Comparison of ENCODE assay signal across 9 mouse cellular contexts in the genomic region with DNA sequence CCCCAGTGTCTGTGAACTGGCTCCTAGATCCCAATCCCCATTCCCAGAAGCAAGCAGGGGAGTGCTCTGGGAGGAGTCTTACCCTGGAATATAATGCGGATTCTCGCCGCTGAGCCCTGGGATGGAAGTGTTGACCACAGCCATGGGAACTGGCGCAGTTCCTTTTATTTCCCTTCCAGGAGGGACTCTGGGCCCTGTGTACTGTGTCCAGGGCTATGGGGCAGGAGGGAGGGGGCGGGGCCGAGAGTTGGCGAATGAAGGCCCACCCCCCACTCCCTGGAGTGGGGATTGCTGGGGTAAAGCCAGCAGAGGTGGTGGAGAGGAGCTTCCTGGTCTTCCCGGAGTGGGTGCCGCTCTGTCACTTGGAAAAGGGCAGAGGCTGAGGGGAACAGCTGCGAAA. TPM values are rescaled to one million over a fixed set of nuclear protein-coding genes. Genes with fewer than 3 reads are reported as not detected.
DNase-seq lines count a peak whose midpoint lies in the region; ATAC-seq lines count a peak whose summit lies in the region.
"Had no signal": no experiment of that assay in that cellular context is flagged by ENCODE, and none has a peak within 500 bp of the region (broad histone marks: within the 10 kb centered on the region; RNA-seq: fewer than 3 reads in every experiment).

A gene (minus strand): TSS at position 189 of the 400 bp plus-strand sequence.

- ATAC-seq in kidney, embryonic 14.5 days (ENCODE audit: low FRiP score, low TSS enrichment) = peak; percentile 17; the same call in 1 of the 2 replicates
- no peak for ATAC-seq in forebrain, embryonic 12.5 days (ENCODE audit: low FRiP score)
- no peak for ATAC-seq in neural tube, embryonic 11.5 days (ENCODE audit: insufficient read depth, low FRiP score, low TSS enrichment)

- H3K36me3 ChIP-seq in kidney, embryonic 14.5 days (ENCODE audit: control insufficient read depth, insufficient read depth, low read length) = peaks cover 26% of the 10 kb centered on the region
- H3K36me3 ChIP-seq in forebrain, embryonic 12.5 days (replicated peaks) = peaks cover 29% of the 10 kb centered on the region
- peaks cover 6% of the 10 kb centered on the region for H3K36me3 ChIP-seq in neural tube, embryonic 11.5 days (ENCODE audit: control insufficient read depth, insufficient read depth, low read length)
- H3K36me3 ChIP-seq: G1E had no signal

- H3K4me1 ChIP-seq in kidney, embryonic 14.5 days (ENCODE audit: control insufficient read depth, insufficient read depth, low read length) = peaks cover 16% of the 10 kb centered on the region; the same call in 1 of the 2 replicates
- H3K4me1 ChIP-seq in forebrain, embryonic 12.5 days = peaks cover 40% of the 10 kb centered on the region
- peaks cover 15% of the 10 kb centered on the region; the same call in 1 of the 2 replicates for H3K4me1 ChIP-seq in neural tube, embryonic 11.5 days (ENCODE audit: control insufficient read depth, insufficient read depth, low read length)

- 3% methylated on average over 10 of the region's 10 CpGs for WGBS in kidney, embryonic 14.5 days
- WGBS in forebrain, embryonic 12.5 days = 6% methylated on average over 10 of the region's 10 CpGs
- 4% methylated on average over 10 of the region's 10 CpGs for WGBS in neural tube, embryonic 11.5 days

- no peaks in the 10 kb centered on the region for H3K9me3 ChIP-seq in kidney, embryonic 14.5 days (ENCODE audit: control insufficient read depth, low read length)
- H3K9me3 ChIP-seq in forebrain, embryonic 12.5 days = no peaks in the 10 kb centered on the region
- H3K9me3 ChIP-seq in neural tube, embryonic 11.5 days (ENCODE audit: control insufficient read depth, low read length) = no peaks in the 10 kb centered on the region
- H3K9me3 ChIP-seq: G1E had no signal

- H3K4me3 ChIP-seq in kidney, embryonic 14.5 days (ENCODE audit: low read length) = no peak within 1 kb of the TSS
- H3K4me3 ChIP-seq in forebrain, embryonic 12.5 days (replicated peaks) = no peak within 1 kb of the TSS
- H3K4me3 ChIP-seq in neural tube, embryonic 11.5 days (ENCODE audit: low read depth, low read length) = no peak within 1 kb of the TSS

- H3K27me3 ChIP-seq in kidney, embryonic 14.5 days (ENCODE audit: control insufficient read depth, insufficient read depth, low read length) = peaks cover 38% of the 10 kb centered on the region
- peaks cover 62% of the 10 kb centered on the region for H3K27me3 ChIP-seq in forebrain, embryonic 12.5 days
- peaks cover 41% of the 10 kb centered on the region for H3K27me3 ChIP-seq in neural tube, embryonic 11.5 days (ENCODE audit: control insufficient read depth, insufficient read depth, low read length)

- H3K27ac ChIP-seq in kidney, embryonic 14.5 days (ENCODE audit: low read depth, low read length) = no peak within 1 kb of the TSS
- H3K27ac ChIP-seq in forebrain, embryonic 12.5 days = no peak within 1 kb of the TSS
- no peak within 1 kb of the TSS for H3K27ac ChIP-seq in neural tube, embryonic 11.5 days (ENCODE audit: low read depth, low read length)

- no peak for DNase-seq in kidney, adult 9 months
- peak; percentile 32 to 71 for DNase-seq in kidney, postnatal 25 days
- DNase-seq in neural tube, embryonic 11.5 days (ENCODE audit: low spot score) = no peak
- no peak for DNase-seq in testis, postnatal 14 days (ENCODE audit: low spot score)
- DNase-seq in thymus, postnatal 14 days = no peak
- no peak for DNase-seq in frontal cortex, postnatal 25 days (ENCODE audit: low spot score in 2 of 2)

- peak within 1 kb of the TSS; percentile 15; the same call in 1 of the 2 replicates for H3K4me2 ChIP-seq in kidney, embryonic 14.5 days (replicated peaks; ENCODE audit: low read depth, low read length)
- no peak within 1 kb of the TSS; the same call in 1 of the 2 replicates for H3K4me2 ChIP-seq in forebrain, embryonic 12.5 days
- no peak within 1 kb of the TSS for H3K4me2 ChIP-seq in neural tube, embryonic 11.5 days (ENCODE audit: low read depth)

- no peak within 1 kb of the TSS for H3K9ac ChIP-seq in kidney, embryonic 14.5 days (ENCODE audit: low read depth, low read length)
- peak within 1 kb of the TSS; percentile 36; the same call in 1 of the 2 replicates for H3K9ac ChIP-seq in forebrain, embryonic 12.5 days
- peak within 1 kb of the TSS; percentile 24 for H3K9ac ChIP-seq in neural tube, embryonic 11.5 days (ENCODE audit: low read length)

RNA-seq across cellular contexts. Expression of the gene that starts here (rescaled TPM):
- polyA plus RNA-seq in kidney, embryonic 14.5 days (2014; fragmentation: Nextera tagmentation; extraction: Ambion mirVana) = 0.24 and 0.38 TPM in 2 replicates
- 0.23 TPM in 1 of 2 replicates, not detected in the other for polyA plus RNA-seq in forebrain, embryonic 12.5 days (2016; fragmentation: Nextera tagmentation; extraction: Ambion mirVana)
- 0.20 TPM in 1 of 2 replicates, not detected in the other for polyA plus RNA-seq in neural tube, embryonic 11.5 days (2014; fragmentation: Nextera tagmentation; extraction: Ambion mirVana)
- polyA plus RNA-seq: G1E had no signal

Comparison
In these comparisons a context has a peak if more than half of its experiments do, and no peak if none do; other contexts are left out.
1. DNase-seq: peak in kidney, postnatal 25 days (2 of 2); none in kidney, adult 9 months (single experiment), neural tube, embryonic 11.5 days (single experiment), testis, postnatal 14 days (single experiment), thymus, postnatal 14 days (single experiment) and frontal cortex, postnatal 25 days (0 of 2).
2. Peak in ATAC-seq and H3K4me2 ChIP-seq in kidney, embryonic 14.5 days; RNA of the gene not detected or under 1 TPM.